Mouse (Mus musculus) cerebellum, postnatal 10 days (tissue): ENCODE measurements at regions not wholly inside any gene's neighbourhood (a gene's known extent, or its start where the extent isn't known, plus 50 kb on each side); places are given as distances from the start of the nearest gene placed in this dataset.

Experiments
- DNase-seq, 2 experiments: peaks; one replicate each; pipeline ENCODE4 v3.0.0; 2021; ENCODE audit warnings: mixed read lengths in 2 of 2

- peak; percentile 5 to 28 for DNase-seq
These were observed 207.7 kb upstream of the Pde3a start for GRCm38 (mm10) chr6:141041358-141041757.

GRCm38 (mm10) chr6:141041781-141042625 lies 207.1 kb upstream of the Pde3a start:
- DNase-seq = peak; percentile 47 to 49

GRCm38 (mm10) chr6:141048271-141048670 lies 200.8 kb upstream of the Pde3a start:
- no peak for DNase-seq

- peak in 1 of 2 experiments; percentile 4 for DNase-seq
These were observed 198.9 kb upstream of the Pde3a start for GRCm38 (mm10) chr6:141050038-141050684.

GRCm38 (mm10) chr6:141054026-141054425 lies 195.0 kb upstream of the Pde3a start:
- no peak for DNase-seq

- DNase-seq = no peak
These were observed 189.7 kb upstream of the Pde3a start for GRCm38 (mm10) chr6:141059250-141059916.

- no peak for DNase-seq
These were observed 183.3 kb upstream of the Pde3a start for GRCm38 (mm10) chr6:141065724-141066123.

- DNase-seq = no peak
These were observed 180.1 kb upstream of the Pde3a start for GRCm38 (mm10) chr6:141068861-141069467.

GRCm38 (mm10) chr6:141069896-141070295 lies 179.2 kb upstream of the Pde3a start:
- DNase-seq = no peak

GRCm38 (mm10) chr6:141071507-141071906 lies 177.6 kb upstream of the Pde3a start:
- no peak for DNase-seq

GRCm38 (mm10) chr6:141091076-141091780 lies 157.8 kb upstream of the Pde3a start:
- peak in 1 of 2 experiments; percentile 3 for DNase-seq

GRCm38 (mm10) chr6:141091781-141092140 lies 157.3 kb upstream of the Pde3a start:
- no peak for DNase-seq

GRCm38 (mm10) chr6:141097338-141098122 lies 151.5 kb upstream of the Pde3a start:
- no peak for DNase-seq

GRCm38 (mm10) chr6:141118287-141118686 lies 130.8 kb upstream of the Pde3a start:
- no peak for DNase-seq

- DNase-seq = no peak
These were observed 122.3 kb upstream of the Pde3a start for GRCm38 (mm10) chr6:141126614-141127396.

GRCm38 (mm10) chr6:141129596-141129995 lies 119.5 kb upstream of the Pde3a start:
- DNase-seq = no peak

GRCm38 (mm10) chr6:141134176-141134575 lies 114.9 kb upstream of the Pde3a start:
- DNase-seq = no peak

- peak; percentile 8 to 25 for DNase-seq
These were observed 112.2 kb upstream of the Pde3a start for GRCm38 (mm10) chr6:141136664-141137375.

GRCm38 (mm10) chr6:141141016-141141415 lies 108.1 kb upstream of the Pde3a start:
- DNase-seq = no peak
